Mouse (Mus musculus) natural killer cell, adult 2 months (primary cell): ENCODE data around the gene Ubxn6.

Experiments
- DNase-seq, 2 experiments: peaks; one replicate each; pipeline ENCODE4 v3.0.0; 2022; ENCODE audit warnings: low spot score in 2 of 2

Gene Ubxn6

DNA sequence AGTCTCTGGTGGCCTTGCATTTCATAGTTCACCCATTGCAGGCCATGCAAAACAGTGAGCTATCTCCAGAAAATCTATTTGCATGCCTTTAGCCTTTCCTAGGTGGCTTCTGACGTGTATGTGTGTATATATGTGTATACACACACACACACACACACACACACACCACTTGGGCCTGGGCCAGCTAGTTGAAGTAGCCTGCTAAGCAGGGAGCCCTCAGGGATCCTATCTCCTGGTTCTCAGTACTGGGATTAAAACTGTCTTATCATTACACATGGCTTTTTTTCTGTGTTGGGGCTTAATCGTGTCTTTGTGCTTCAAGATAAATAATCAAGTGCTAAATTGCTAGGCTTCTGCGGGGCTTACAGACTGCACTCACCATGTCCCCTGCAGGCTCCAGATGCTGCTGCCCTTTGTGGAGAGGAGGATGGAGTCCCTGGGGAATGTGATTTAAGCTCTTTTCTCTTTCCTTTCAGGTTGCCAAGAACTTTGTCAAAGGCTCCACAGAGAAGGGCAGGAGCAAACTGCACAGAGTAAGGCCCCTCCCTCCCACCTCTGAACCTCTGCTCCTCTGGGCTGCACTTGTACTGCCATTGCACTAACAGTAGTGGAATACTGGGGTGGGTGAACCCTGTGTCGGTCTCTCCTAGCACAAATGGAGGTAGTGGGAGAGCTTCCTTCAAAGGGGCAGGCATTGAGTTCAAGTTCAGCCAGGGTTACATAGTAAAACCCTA lies 18.7 kb downstream of the Ubxn6 start:
- DNase-seq, result no peak

GRCm38 (mm10) chr17:56054938-56055337 lies 19.9 kb downstream of the Ubxn6 start:
- DNase-seq, result no peak

DNA sequence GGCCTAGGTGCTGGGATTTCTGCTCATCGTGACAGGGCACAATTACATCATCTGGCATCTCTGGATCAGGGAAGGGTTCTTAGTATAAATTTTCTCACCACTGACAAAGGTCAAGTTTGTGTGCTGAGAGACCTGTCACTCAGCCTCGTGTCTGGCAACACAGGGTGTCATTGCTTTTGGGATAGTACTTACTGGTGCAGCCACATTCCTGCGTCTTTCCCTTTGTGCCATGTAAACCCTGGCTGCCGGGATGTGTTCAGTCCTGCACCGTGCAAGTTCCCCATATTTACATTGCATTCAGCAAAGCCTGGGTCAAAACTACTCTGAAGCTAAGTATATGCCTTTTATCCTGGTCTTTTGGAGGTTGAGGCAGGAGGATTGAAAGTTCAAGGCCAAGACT lies 23.5 kb downstream of the Ubxn6 start:
- no peak for DNase-seq

DNA sequence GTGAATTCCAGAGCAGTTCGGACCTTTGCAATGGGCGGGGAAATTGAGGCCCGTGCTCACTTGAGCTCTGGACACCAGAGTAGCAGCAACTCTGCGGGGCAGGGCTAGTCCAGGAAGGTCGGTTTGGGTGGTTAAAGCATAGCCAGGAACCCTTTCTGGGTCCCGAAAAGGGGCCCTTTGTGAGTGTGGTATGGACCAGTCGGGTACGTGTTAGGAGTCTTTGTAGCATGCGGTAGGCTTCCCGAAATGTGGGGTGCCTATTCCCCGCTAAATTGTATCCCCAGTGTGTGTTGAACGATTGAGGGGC lies 34.0 kb downstream of the Ubxn6 start:
- no peak for DNase-seq

GRCm38 (mm10) chr17:56040030-56040856 lies 34.6 kb downstream of the Ubxn6 start, which contains the start of gene Chaf1a:
Chaf1a (plus strand) TSS chr17:56040439.
- DNase-seq, result peak; percentile 95

DNA sequence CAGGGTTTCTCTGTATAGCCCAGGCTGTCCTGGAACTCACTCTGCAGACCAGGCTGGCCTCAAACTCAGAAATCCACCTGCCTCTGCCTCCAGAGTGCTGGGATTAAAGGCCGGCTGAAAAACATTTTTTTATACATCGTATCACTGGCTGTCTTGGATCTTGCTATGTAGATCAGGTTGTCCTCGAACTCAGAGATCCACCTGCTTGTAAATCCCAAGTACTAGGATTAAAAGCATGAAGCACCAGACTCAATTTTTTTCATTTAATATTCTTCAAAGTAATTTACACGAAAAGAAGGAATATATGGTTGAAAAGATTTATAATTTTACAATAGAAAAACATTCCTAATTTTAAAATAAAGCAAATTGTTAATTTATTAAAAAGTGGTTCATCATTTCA lies 35.5 kb downstream of the Ubxn6 start:
- DNase-seq, result no peak

DNA sequence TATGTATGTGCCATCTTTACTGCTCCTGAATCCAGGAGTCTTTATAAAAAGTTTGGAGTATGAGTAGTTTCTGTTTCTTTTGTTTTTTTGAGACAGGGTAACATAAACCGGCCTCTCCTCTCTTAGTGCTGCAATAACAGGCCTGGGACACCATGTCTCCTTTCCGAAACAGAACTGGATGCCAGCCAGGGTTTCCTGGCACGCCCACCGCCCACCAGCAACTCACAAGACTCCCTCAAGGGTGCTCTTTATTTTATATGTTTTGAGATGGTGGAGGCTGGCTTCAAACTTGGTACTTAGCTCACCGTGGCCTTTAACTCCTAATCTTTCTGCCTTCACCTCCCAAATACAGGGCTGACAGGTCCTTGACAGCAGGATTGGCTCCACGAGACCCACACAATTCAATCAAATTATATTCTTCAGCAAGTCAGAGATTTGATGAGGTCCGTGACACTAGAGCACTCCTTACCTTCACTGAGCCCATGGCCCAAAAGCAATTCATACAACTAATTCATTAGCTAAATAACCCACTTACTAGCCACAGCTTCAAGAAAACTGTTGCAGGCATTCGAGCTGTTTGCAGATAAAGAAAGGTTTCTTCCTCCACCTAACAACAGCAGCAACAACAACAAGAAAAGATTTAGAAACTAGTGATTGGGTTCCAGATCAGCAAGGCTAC lies 36.1 kb downstream of the Ubxn6 start:
- no peak for DNase-seq

DNA sequence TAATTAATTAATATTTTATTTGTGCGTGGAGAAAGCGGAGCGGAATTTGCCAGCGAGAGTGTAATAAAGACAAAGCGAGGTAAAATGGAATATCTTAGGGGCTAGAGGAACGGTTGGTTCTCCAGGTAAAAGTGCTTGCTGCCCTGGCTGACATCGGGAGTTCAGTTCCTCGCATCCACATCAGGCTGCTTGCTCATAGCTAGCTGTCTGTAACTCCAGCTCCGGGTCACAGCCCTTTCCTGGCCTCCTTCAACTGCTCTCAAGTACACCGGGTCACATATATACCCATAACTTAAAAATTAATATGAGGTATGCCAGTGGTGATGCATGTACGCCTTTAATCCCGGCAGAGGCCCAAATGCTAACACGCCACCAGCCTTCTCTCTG lies 37.9 kb downstream of the Ubxn6 start:
- DNase-seq, result no peak

GRCm38 (mm10) chr17:56036176-56036900 lies 38.5 kb downstream of the Ubxn6 start, which contains the start of gene Sh3gl1:
Sh3gl1 (minus strand) TSS chr17:56036635.
- DNase-seq, result peak; percentile 100

GRCm38 (mm10) chr17:56035216-56035615 lies 39.6 kb downstream of the Ubxn6 start:
- no peak for DNase-seq

DNA sequence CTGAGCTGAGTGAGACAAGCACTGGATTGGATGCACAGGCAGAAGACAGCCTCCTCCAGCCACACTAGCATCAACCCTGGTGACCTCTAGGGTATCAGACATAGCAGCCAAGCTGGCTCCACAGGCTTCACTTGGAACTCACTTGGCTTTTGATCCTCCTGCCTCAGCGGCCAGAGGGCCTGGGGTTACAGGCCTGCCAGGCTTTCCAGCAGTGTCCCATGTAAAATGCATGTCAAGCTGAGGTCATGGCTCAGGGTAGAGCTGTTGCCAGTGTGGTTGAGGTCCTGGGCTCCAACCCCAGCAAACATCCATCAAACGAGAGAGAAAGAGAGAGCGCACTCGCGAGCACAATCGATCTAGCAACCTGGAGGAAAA lies 40.1 kb downstream of the Ubxn6 start:
- peak in 1 of 2 experiments; percentile 13 for DNase-seq

DNA sequence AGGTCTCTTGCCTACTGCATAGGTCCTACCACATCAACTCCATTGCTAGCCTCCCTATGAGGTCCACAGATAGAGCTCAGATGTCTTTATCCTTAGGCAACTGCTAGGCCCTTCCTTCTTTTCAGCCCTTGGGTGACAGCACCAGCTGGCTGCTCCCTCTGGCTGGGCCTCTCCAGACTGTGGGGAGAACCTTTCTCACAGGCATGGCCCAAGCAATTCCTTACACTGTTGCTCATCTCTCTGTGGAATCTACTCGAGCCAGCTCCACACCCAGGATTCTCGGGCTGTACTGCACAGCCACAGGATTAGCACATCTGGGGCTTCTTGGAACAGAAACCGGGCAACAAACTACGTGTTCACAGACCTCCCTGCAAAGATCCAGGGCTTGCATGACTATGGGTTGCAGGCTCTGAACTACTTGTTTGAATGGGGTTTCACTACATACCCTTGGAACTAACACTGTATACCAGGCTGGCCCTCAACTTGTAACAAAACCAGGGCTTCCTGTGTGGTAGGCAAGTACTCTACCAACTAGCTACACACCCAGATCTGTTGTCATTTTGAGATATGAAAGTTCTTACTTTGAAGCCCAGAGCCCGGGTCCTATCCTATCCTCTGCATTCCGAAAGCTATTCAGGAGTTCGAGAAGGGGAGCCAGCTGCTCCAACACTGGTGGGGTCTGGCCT lies 40.6 kb downstream of the Ubxn6 start:
- no peak for DNase-seq

DNA sequence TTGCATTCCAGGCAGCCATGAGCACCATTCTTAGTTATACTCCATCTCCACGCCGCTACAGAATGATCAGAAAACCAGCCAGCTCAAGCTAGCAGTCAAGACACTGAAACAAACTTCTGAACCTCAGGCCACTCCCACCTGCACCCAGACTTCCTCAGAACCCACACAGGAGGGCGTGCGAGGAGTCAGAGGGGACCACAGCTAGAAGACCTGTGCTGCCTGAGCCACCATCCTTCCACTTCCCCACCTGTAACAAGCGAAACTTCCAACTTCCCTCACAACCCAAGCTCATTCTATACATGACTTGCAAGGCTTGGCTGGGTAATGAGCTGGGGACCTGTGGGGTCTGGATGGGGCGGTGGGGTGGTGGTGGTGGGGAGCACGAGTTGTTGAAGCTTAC lies 42.0 kb downstream of the Ubxn6 start:
- DNase-seq, result peak in 1 of 2 experiments; percentile 61

DNA sequence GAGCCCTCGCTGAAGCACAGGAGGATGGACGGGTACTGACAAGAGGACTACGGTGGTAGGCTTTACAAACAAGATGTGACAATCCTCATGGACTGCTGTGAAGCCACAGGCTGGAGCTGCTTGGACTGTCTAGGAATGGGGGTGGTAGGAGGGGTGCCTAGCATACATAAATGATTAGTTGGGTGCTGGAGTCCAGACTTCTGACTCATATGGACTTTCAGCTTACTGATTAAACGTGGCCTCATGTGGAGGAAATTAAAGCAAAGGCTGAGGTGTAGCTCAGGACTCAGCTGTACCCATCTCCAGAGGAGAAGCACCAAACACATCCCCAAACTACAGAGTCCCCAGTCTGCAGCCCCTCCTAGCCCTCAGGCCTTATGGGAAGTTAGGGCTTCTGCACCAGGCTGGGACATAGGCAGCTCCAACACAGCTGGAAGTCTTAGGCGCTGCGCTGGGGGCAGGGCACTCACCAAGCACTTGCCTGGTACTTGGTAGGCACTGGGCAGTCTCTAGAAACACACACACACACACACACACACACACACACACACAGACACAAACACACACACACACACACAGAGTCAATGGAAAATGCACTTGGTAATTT lies 42.6 kb downstream of the Ubxn6 start:
- DNase-seq, result no peak

DNA sequence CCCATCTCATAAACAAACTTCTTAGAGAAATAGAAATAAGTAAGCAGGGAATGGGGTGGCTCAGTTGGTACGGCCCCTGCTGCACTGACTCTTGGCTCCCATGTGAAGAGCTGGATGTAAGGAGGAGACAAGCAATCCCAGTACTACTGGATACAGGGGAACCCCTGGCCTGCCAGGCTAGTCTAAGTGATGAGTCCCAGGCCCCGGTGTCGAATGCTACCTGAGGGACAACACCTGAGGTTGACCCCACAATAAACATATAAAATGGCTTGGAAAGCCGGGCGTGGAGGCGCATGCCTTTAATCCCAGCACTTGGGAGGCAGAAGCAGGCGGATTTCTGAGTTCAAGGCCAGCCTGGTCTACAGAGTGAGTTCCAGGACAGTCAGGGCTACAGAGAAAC lies 43.4 kb downstream of the Ubxn6 start:
- no peak for DNase-seq

GRCm38 (mm10) chr17:56030919-56031318 lies 43.9 kb downstream of the Ubxn6 start:
- DNase-seq, result no peak

GRCm38 (mm10) chr17:56030238-56030870 lies 44.5 kb downstream of the Ubxn6 start:
- DNase-seq, result no peak

DNA sequence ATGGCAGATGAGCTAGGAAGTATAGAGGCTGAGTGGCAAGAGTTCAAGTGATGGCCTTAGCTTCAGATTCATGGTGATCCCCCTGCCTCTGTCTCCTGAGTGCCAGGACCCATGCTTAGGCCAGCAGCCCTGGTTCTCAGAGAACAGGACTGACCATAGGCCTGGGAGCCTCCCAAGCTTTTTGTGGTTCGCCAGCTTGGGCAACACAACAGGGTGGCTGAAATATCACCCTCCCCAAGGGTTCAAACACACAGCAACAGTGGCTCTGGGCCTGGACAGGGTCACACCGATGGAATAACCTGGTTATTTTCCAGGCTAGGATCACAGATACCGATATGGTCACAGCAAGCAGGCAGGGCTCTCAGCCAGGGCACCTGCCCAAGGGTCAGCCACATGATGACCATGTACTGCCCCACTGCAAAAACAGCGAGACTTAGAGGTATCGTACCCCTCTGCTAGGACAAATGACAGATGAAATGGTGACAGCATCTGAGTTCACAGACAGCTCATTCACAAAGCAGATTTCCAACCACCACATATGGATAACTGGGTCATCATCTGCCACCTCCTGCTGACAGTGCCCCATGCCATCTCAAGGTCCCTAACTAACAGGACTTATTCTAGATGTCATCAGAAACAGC lies 46.9 kb downstream of the Ubxn6 start:
- DNase-seq, result no peak

- DNase-seq, result no peak
Measured at GRCm38 (mm10) chr17:56026881-56027280, 47.9 kb downstream of the Ubxn6 start.

GRCm38 (mm10) chr17:56026303-56026702 lies 48.5 kb downstream of the Ubxn6 start:
- no peak for DNase-seq
